24 mouse cellular contexts compared by ENCODE assay signal in the genomic region with DNA sequence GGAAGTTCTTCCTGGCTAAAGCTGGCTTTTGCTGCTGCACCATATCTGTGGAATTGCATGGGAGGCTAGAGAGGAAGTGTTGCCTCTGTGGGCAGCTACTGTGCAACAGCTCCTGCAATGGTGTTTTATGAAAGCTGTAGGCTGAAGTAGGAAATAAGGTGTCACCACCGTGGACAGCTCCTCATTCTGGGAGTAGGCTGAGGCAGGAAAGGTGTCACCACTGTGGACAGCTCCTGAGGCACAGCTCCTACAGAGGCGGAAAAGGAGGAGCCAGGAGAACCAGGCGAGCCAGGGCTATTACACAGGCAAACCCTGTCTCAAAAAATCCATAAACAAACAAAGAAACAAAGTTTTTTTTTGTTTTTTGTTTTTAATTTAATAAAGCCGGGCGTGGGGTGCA. TPM values are rescaled to one million over a fixed set of nuclear protein-coding genes. Genes with fewer than 3 reads are reported as not detected.
"Had no signal": no experiment of that assay in that cellular context is flagged by ENCODE, and none has a peak within 500 bp of the region (broad histone marks: within the 10 kb centered on the region; RNA-seq: fewer than 3 reads in every experiment).

No protein-coding gene starts in this region.

- H3K27ac ChIP-seq: kidney, embryonic 15.5 days; limb, embryonic 12.5 days; limb, embryonic 15.5 days; macrophage; midbrain, embryonic 12.5 days; neural tube, embryonic 12.5 days; neural tube, embryonic 15.5 days had no signal

- DNase-seq: kidney, adult 2 months; kidney, postnatal 10 days; kidney, postnatal 36 days; layer of hippocampus, postnatal 36 days; left cerebral cortex, postnatal 4 days; lung, embryonic 14.5 days; thymus, adult 18-20 months; thymus, postnatal 36 days had no signal

- H3K4me1 ChIP-seq: kidney, embryonic 15.5 days; limb, embryonic 12.5 days; limb, embryonic 15.5 days; midbrain, embryonic 12.5 days; neural tube, embryonic 12.5 days; neural tube, embryonic 15.5 days had no signal

- H3K4me2 ChIP-seq: kidney, embryonic 15.5 days; limb, embryonic 12.5 days; limb, embryonic 15.5 days; lung, embryonic 14.5 days; midbrain, embryonic 12.5 days; neural tube, embryonic 12.5 days; neural tube, embryonic 15.5 days had no signal

- H3K9me3 ChIP-seq: kidney, embryonic 15.5 days; limb, embryonic 12.5 days; limb, embryonic 15.5 days; midbrain, embryonic 12.5 days; neural tube, embryonic 12.5 days; neural tube, embryonic 15.5 days had no signal

- H3K4me3 ChIP-seq: kidney, embryonic 15.5 days; limb, embryonic 12.5 days; limb, embryonic 15.5 days; midbrain, embryonic 12.5 days; neural tube, embryonic 12.5 days; neural tube, embryonic 15.5 days had no signal

- H3K36me3 ChIP-seq: kidney, embryonic 15.5 days; limb, embryonic 12.5 days; limb, embryonic 15.5 days; midbrain, embryonic 12.5 days; neural tube, embryonic 12.5 days; neural tube, embryonic 15.5 days had no signal

- H3K9ac ChIP-seq: kidney, embryonic 15.5 days; limb, embryonic 12.5 days; limb, embryonic 15.5 days; lung, embryonic 14.5 days; midbrain, embryonic 12.5 days; neural tube, embryonic 12.5 days; neural tube, embryonic 15.5 days had no signal

- ATAC-seq: intestine, postnatal 0 days; lung, postnatal 0 days; midbrain, embryonic 16.5 days had no signal

- H3K27me3 ChIP-seq: kidney, embryonic 15.5 days; limb, embryonic 12.5 days; limb, embryonic 15.5 days; midbrain, embryonic 12.5 days; neural tube, embryonic 12.5 days; neural tube, embryonic 15.5 days had no signal

RNA-seq across cellular contexts. Expression of a gene that starts 55.8 kb away (rescaled TPM):
- polyA plus RNA-seq: intestine, postnatal 0 days; kidney, adult 2 months; kidney, embryonic 15.5 days; limb, embryonic 12.5 days; limb, embryonic 15.5 days; liver, embryonic 16.5 days; lung, embryonic 14.5 days; lung, postnatal 0 days; macrophage; midbrain, embryonic 12.5 days; midbrain, embryonic 16.5 days; neural tube, embryonic 12.5 days; neural tube, embryonic 15.5 days; small intestine, adult 2 months; spleen, adult 2 months; stomach, embryonic 16.5 days; testis, adult 2 months; urinary bladder, adult 2 months had no signal
